Mouse (Mus musculus): Measurements from ENCODE around the gene Gm17509.

- TF ChIP-seq CTCF (IDR thresholded peaks at IDR 0.05; ENCODE audit: extremely low read depth, insufficient read length, insufficient replicate concordance, low read depth, low read length), result no peak
- TF ChIP-seq POLR2A (IDR thresholded peaks at IDR 0.05; ENCODE audit: low read depth, low read length), result no peak
Observed at GRCm38 (mm10) chr13:117224901-117225300, 4.0 kb upstream of the Gm17509 start.

Data from small intestine, adult 2 months (tissue).